ENCODE assay signal across 40 mouse cellular contexts in genomic region chr11:77725183-77725582, GRCm38 (mm10). TPM values are rescaled to one million over a fixed set of nuclear protein-coding genes. Genes with fewer than 3 reads are reported as not detected.
"Had no signal": no experiment of that assay in that cellular context is flagged by ENCODE, and none has a peak within 500 bp of the region (broad histone marks: within the 10 kb centered on the region; RNA-seq: fewer than 3 reads in every experiment).

Gene Cryba1, minus strand, starts transcription at chr11:77725283.

- H3K9ac ChIP-seq: heart, embryonic 12.5 days; hindbrain, embryonic 12.5 days; hindbrain, embryonic 14.5 days; intestine, embryonic 15.5 days; limb, embryonic 12.5 days; liver, embryonic 13.5 days had no signal

- H3K4me2 ChIP-seq: heart, embryonic 12.5 days; hindbrain, embryonic 12.5 days; hindbrain, embryonic 14.5 days; intestine, embryonic 15.5 days; limb, embryonic 12.5 days; liver, embryonic 11.5 days; liver, embryonic 13.5 days had no signal

- DNase-seq: gastrocnemius, adult 2 months; gastrocnemius, postnatal 10 days; gastrocnemius, postnatal 25 days; heart, adult 2 months; heart, postnatal 10 days; heart, postnatal 4 days; kidney, adult 18-20 months; kidney, adult 8-10 months; kidney, postnatal 10 days; kidney, postnatal 25 days; kidney, postnatal 4 days; layer of hippocampus, adult 9-11 months; layer of hippocampus, postnatal 36 days; liver; liver, embryonic 13.5 days had no signal

- ATAC-seq: hindbrain, embryonic 16.5 days; inflammation-experienced regulatory T-cells, adult 6 months; intestine, embryonic 15.5 days; intestine, postnatal 0 days had no signal

- H3K27me3 ChIP-seq: heart, embryonic 12.5 days; hindbrain, embryonic 12.5 days; intestine, embryonic 15.5 days; limb, embryonic 12.5 days had no signal

- H3K9me3 ChIP-seq: heart, embryonic 10.5 days; heart, embryonic 12.5 days; hindbrain, embryonic 10.5 days; hindbrain, embryonic 12.5 days; intestine, embryonic 15.5 days; limb, embryonic 10.5 days; limb, embryonic 12.5 days; liver, embryonic 13.5 days had no signal

- H3K4me3 ChIP-seq: gastrocnemius, adult 2 months; heart, adult 2 months; heart, embryonic 10.5 days; heart, embryonic 12.5 days; hindbrain, embryonic 10.5 days; hindbrain, embryonic 12.5 days; intestine, embryonic 15.5 days; left cerebral cortex, adult 2 months; limb, embryonic 10.5 days; limb, embryonic 12.5 days; liver, embryonic 13.5 days had no signal

- H3K36me3 ChIP-seq: heart, embryonic 10.5 days; hindbrain, embryonic 10.5 days; hindbrain, embryonic 12.5 days; intestine, embryonic 15.5 days; limb, embryonic 10.5 days; limb, embryonic 12.5 days; liver, embryonic 13.5 days had no signal

- H3K27ac ChIP-seq: gastrocnemius, adult 2 months; heart, adult 2 months; heart, embryonic 10.5 days; hindbrain, embryonic 10.5 days; hindbrain, embryonic 12.5 days; hindbrain, embryonic 14.5 days; intestine, embryonic 15.5 days; left cerebral cortex, adult 2 months; limb, embryonic 10.5 days; limb, embryonic 12.5 days; liver, embryonic 13.5 days had no signal

- H3K4me1 ChIP-seq: heart, embryonic 10.5 days; intestine, embryonic 15.5 days; limb, embryonic 10.5 days; limb, embryonic 12.5 days; liver, embryonic 13.5 days had no signal

RNA-seq across cellular contexts. Expression of gene Cryba1, which starts in this region (rescaled TPM):
- total RNA-seq: gastrocnemius, adult 2 months; gastrocnemius, postnatal 10 days; gastrocnemius, postnatal 25 days; gastrocnemius, postnatal 4 days; granulocyte monocyte progenitor cell, adult 5-6 weeks; heart, adult 2 months; heart, postnatal 10 days; heart, postnatal 25 days; heart, postnatal 4 days; layer of hippocampus, adult 8-10 months; layer of hippocampus, postnatal 14 days; layer of hippocampus, postnatal 36 days; left cerebral cortex, adult 2 months; left cerebral cortex, postnatal 14 days; left cerebral cortex, postnatal 36 days had no signal
- polyA plus RNA-seq: heart, adult 2 months; heart, embryonic 10.5 days; heart, embryonic 12.5 days; heart, embryonic 14.5 days; heart, embryonic 16.5 days; intestine, embryonic 15.5 days; intestine, postnatal 0 days; kidney, embryonic 14.5 days; kidney, embryonic 16.5 days; limb, embryonic 10.5 days; limb, embryonic 12.5 days; limb, embryonic 14.5 days; liver, embryonic 11.5 days; liver, embryonic 13.5 days had no signal
